Mouse (Mus musculus) adrenal gland, postnatal 10 days (tissue): ENCODE results near the gene Atp5c1. TPM values are rescaled to one million over a fixed set of nuclear protein-coding genes. Genes with fewer than 3 reads are reported as not detected.

Source experiments
- DNase-seq: peaks from one replicate; pipeline ENCODE4 v3.0.0; 2021; ENCODE audit warnings: mixed read lengths
- total RNA-seq, 2 experiments: library from RNA; stranded (reverse); gene quantifications; 2 replicates each; pipeline ENCODE4 v1.2.3; 2021

Gene Atp5c1
- total RNA-seq, 2 experiments from 2014 or later: 597 to 695 TPM

DNA sequence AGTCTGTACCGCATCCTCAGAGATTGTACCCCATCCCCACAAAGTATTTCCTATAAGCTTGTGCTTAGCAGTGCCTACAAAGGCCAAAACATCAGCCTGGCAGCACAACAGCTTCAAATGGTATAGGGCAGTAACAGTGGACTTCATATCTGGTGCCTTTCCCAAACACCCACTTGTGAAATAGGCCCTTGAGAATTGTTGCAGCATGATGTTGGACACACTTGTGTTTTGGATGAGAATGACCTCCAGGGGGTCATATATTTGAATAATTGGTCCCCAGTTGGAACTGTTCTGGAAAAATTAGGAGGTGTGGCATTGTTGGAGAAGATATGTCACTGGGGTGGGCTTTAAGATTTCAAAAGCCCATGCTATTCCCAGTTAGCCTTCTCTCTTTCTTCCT, 28.3 kb downstream of the Atp5c1 start:
- peak; percentile 42 for DNase-seq

DNA sequence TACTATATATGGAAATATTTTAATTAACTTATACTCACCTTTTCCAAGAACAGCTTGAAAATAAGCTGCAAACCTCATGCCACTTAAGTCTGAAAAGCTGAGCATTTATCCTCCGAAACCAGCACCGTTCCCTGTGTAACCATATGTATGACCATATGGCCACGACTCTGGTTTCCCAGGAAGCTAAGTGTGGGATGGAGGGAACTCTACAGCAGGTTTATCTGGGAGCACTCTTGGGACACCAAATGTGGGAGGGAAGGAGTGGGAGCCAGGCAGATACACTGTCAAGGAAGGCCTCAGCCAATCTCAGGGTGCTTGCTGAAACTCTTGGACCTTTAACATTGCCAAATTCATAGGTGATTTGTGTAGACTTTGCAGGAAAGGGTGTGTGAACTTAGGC, 29.4 kb downstream of the Atp5c1 start:
- no peak for DNase-seq

DNA sequence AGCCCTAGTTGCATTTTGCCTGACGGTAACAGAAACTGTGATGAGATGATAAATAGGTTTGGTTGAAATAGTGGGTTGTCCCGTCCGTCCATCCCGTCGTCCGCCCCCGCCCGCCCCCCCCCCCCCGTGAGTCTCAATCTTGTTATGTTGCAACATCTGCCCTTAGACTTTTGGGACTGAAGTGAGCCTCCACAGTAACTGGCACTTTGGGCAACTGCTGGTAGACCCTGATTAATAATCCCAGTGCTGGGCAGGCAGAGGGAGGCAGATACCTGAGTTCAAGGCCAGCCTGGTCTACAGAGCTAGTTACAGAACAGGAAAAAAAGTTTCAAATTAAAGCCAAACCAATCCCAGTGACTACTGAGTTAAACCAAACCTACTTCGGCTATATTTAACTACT, 30.9 kb downstream of the Atp5c1 start:
- DNase-seq: no peak

DNA sequence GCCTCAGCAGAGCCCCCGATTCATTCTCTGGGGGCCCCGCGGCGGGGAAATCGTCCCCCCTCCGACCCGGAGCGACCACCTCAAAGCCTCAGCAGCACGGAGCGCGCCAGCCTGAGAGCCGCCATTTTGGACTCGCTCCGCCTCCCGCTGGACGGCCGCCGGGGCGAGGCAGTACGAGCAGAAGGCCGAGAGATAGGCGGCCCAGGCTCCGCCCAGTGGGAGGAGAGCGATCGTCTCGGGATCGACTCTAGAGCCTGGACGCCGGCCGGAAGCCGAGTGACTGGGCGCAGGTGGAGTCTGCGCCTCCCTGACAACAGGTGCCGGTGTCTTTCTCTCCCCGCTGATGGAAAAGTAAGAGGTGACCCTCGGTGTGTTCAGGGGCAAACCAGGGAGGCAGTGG, 31.8 kb downstream of the Atp5c1 start, which contains the start of gene Taf3:
Taf3 (minus strand) TSS at position 136 of the 400 bp plus-strand sequence.
- DNase-seq: peak; percentile 96

DNA sequence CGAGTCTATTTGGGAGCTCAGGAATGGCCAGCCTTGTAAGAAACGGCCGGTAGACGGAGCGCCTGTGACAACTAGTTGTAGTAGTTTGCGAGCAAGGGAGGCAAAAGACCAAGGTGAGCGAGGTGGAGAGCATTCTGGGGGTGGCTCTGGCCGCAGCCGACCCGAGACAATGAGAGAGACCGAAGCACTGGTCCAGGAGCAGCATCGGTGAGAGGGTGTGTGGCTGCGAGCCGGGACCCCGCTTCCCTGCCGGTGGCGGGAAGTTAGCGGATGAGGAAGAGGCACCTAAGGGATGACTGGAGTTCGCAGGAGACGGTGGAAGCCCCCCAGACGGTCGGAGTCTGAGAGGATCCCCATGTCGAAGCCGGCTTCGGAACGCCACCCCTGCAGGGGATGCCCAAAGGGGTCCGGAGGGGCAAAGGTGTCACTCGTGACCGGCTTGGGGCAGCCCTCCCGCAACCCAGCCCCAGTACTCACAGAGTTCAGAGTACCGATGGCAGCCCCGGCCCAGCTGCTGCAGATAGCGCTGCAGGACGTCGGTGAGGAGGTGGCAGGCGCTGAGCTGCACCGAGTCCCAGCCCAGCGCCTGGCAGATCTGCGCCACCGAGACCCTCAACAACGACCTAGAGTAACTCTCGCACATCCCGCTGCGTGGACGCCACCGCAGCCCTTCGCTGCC, 32.4 kb downstream of the Atp5c1 start:
- peak; percentile 37 for DNase-seq

DNA sequence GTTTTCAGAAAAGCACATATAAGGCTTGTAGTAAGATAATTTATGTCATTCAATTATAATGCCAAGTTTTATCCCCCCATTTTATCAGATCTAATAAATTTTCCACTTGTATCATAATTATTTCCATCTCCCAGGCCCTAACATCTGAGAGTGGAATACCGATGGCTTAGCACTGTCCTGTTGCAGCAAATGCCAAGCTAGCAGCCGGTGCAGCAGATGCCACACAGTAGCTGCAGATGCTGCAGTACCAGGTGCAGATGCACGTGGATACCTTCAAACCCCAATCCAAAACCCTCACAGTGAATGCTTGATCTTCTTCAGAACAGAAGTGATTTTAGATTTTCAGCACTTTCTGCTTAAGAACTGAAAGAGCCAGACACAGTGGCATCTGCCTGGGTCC, 45.3 kb downstream of the Atp5c1 start:
- DNase-seq: no peak

DNA sequence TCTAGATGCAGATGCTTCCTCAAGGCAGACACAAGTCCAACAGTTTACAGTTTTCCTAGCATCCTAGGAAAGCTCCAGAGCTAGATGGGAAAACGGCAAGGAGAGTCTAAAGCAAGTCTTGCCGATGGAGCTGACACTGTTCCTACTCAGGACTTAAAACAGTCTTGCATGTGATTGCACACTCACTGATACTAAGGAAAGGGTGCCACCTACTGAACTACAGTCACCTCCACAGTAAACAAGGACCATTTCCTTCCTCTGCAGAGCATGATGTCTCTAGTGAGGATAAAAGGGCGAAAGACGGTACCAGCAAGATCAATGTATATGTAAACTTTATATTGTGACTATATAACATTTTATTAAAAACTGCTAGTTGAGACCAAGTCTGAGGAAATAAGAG, 46.6 kb downstream of the Atp5c1 start:
- no peak for DNase-seq

DNA sequence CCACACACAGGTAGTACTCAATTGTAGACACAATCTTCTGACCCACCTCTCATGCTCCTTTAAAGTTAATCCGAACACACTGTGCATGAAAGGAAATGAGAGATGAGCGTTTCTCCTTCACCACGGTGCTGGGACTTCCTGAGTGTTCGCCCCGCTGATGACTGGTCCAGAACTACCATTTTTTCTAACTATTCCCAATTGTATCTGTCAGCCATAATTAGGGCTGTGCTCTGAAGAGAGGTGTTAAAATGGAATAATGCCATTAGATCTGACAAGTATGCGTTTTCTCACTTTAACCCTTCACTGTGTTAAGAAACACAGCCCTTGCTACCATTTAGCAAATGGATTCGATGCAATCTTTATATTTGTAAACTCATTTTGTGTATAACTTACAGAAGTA, 50.6 kb downstream of the Atp5c1 start:
- no peak for DNase-seq

DNA sequence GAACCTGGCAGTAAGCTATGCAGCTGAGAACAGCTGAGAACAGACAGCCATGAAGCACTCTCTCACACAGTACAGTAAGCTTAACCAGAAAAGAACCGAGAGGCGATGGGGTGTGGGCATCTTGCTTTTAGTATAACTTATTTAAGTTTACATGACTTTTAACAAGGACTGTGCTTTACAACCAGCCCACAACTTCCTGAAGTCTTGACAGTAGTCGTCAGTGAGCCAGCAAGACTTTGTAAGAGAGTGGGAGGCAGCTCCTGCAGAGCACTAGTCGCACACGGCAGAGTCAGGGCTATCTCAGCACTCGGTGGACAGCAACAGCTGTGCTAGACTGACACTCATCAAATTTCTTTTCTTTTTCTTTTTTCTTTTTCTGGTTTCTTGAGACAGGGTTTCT, 56.0 kb downstream of the Atp5c1 start:
- DNase-seq: no peak

DNA sequence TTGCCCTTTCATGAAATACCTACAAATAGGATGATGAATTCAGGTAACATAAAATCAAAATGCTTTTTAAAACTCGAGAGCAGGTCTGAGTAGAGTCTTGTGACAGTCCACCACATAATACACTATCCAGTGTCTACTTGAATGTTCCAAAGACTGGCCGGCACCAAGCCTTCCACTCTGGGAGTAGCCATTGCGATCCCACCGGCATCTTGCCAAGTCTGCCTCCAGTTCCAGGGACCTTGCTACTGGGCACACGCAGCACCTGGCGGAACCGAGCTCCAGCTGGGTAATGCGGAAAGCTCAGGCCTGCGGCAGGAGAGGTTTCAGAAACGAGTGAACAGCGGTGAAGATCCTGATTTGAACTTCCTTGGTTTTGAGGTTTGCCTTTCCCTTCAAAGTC, 59.0 kb downstream of the Atp5c1 start:
- DNase-seq: peak; percentile 33

DNA sequence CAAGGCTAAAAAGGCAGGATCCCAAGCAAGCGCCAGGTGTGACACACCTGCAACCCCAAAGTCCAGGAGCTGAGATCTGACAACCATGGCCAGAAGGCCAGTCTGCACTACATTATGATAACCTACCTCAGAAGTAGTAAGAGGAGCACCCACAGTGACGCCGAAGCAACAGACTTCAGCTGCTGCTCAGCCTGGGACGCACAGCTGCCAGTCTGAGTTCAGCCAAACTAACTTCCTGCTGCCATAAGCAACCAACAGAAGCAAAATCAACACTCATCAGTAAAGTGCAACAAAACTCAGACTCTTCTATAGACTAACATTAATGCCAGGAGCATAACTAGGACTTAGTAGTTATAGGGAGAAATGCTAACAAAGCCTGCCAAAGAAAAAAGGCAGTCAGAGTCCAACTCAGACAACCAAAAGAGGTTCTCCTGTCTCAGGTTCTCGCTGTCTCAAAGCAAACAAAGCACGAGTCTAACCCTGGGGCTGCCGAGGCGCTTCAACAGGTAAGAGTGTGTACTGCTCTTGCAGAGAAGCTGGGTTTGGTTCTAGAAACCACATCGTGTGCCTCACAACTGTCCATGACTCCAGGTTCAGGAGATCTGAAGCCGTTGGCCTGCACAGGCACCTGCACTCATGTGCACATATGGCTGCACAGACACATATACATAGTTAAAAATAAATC, 65.2 kb downstream of the Atp5c1 start:
- DNase-seq: no peak

DNA sequence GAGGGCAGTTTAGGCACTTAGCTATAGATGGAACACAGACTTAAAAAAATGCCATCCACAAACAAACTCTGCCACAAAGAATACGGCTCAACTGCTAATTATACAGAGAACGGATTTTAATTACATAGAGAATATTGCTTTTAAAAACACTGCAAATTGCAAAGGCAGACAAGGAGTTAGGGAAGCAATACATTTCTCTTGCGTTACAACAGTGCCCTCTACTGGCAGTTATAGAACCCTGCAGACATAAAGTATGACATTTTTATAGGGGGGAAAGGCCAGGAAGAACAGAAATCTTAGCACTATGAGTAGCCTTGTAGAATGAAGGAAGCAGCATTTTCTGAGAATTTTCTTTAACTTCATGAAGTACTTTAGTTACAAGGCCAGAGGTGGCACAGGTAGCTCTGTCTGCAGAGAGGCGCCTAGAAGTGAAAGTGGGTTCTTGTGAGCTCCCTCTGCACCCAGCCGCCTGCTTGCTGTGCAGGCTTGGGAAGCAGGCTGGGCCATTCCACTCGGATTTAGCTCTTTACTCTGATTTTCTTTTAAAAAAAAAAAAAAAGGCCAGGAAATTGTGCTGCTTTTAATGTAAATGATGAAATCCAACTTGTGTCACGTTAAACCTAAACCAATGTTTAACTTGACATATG, 69.9 kb downstream of the Atp5c1 start:
- peak; percentile 35 for DNase-seq

DNA sequence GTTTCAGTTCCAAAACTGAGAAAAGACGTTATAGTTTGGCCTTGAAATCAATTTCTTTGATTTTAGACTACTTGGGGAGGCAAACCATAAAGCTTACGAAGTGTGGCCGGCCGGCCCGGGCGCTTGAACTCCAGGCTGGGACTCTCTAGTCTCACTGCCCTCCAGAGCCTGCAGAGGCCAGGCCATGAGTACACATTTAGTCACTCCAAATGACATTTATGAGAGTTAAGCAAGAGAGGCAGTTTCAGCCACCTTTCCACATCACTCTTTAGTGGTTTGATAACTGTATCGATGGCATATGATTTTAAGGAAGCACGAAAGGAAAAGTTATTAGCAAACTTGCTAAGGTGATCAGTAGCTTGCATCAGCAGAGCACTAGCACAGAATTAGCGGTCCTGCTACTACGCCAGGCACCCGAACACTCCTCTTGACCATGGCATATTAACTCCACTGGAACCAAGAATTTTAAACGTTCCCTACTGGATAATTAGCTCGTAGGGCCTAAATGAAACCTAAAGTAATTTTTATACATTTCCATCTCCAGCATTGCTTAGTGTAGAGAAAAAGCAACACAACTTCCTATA, 70.5 kb downstream of the Atp5c1 start:
- DNase-seq: peak; percentile 16

DNA sequence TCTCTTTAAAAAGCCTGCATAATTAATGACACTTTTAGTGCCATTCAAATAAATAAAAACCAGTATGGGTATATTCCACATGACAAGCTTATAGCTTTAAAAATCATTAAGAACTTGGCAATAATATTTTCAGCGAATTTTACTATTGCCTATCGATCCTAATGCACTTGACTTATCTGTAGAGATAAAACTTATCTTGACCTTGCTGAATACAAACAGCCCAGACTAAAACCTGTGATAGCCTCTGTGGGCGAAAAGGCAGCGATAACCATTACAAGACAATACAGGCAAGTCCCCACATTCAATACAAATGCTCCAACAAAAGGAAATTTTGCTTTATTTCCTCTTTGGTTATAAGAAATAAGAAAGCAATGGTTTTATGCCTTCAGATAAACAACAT, 71.7 kb downstream of the Atp5c1 start:
- DNase-seq: no peak

Other genes starting within 250 kb of the Atp5c1 start
- gene 4930412O13Rik, start 199.3 kb downstream of the Atp5c1 start, total RNA-seq: 1 to 10 TPM; 1.1 to 2.1 TPM
- not detected for gene 9230102O04Rik, start 191.0 kb downstream of the Atp5c1 start, total RNA-seq
- gene Gata3, start 190.5 kb downstream of the Atp5c1 start, total RNA-seq: 10 to 100 TPM; 12.3 to 14.8 TPM
- 10 to 100 TPM in 1 of 2 experiments, 1 to 10 TPM in 1; 9.6 to 10.6 TPM for gene Taf3, start 31.9 kb downstream of the Atp5c1 start, total RNA-seq
- 10 to 100 TPM; 16.5 to 20.0 TPM for gene Kin, start 83 bp upstream of the Atp5c1 start, total RNA-seq
- gene Itih2, start 50.9 kb upstream of the Atp5c1 start, total RNA-seq: 100 to 1,000 TPM; 190 to 443 TPM
- 10 to 100 TPM; 43.5 to 46.6 TPM for gene Itih5, start 73.1 kb upstream of the Atp5c1 start, total RNA-seq